Mouse (Mus musculus): ENCODE measurements at regions not wholly inside any gene's neighbourhood (a gene's known extent, or its start where the extent isn't known, plus 50 kb on each side); places are given as distances from the start of the nearest gene placed in this dataset.

DNA sequence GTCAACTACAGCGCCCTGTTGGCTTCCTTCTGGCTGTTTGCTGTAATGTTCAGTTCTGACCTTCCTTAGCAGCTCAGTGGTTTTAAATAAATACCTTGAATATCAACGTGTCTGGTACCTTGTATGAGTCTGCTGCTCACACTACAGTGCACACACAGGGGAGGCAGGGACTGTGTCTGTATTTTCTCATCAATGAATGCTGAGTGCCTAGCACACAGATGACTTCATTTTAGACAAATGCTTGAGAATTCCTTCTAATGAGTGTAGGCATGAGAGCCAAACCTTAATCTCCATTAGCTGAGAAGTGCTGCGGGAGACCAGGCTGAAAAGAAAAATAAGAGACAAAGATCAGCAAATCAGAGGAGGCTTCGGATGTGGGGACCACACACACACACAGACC lies 162.0 kb upstream of the Hmga2 start:
- Histone ChIP-seq H3K9me3 (replicated peaks; ENCODE audit: low read length) (peaks cover 72% of the 10 kb centered on the region), H3K9ac (ENCODE audit: insufficient read depth, low read depth) (no peak overlapping the region), H3K27me3 (replicated peaks) (no peaks in the 10 kb centered on the region), H3K27ac (ENCODE audit: insufficient read depth, low read depth) (no peak overlapping the region), H3K4me2 (ENCODE audit: insufficient read depth, low read depth, poor library complexity, severe bottlenecking) (no peak overlapping the region), H3K4me3 (replicated peaks in 1 of 3; ENCODE audit: low read depth in 2 of 3, low read length in 2 of 3, poor library complexity in 1 of 3) (no peak overlapping the region), H3K4me1 (ENCODE audit: control insufficient read depth in 1 of 2, insufficient read depth in 2 of 2) (no peaks in the 10 kb centered on the region), H3K79me2 (replicated peaks; ENCODE audit: control insufficient read depth, extremely low read depth, insufficient read depth, poor library complexity, severe bottlenecking) (no peaks in the 10 kb centered on the region), H3K36me3 (replicated peaks in 1 of 2; ENCODE audit: control insufficient read depth in 1 of 2, insufficient read depth in 1 of 2, low read length in 1 of 2) (no peaks in the 10 kb centered on the region)
- in situ Hi-C loops (cut with MboI; ENCODE audit: low pct_ligation_motif_present, low pct_unique_long_range_greater_than_20kb, low sequenced_read_pairs) (no loop called here), dilution Hi-C loops (cut with MboI; ENCODE audit: extremely low pct_ligation_motif_present, extremely low pct_unique_long_range_greater_than_20kb, low sequenced_read_pairs) (no loop called here)
- TF ChIP-seq PAX5 (IDR thresholded peaks at IDR 0.05; ENCODE audit: low read length) (no peak), POLR2AphosphoS2 (IDR thresholded peaks at IDR 0.05; ENCODE audit: low read depth, low read length) (no peak), ZC3H11A (IDR thresholded peaks at IDR 0.05; ENCODE audit: low read depth, low read length) (no peak), USF1 (IDR thresholded peaks at IDR 0.05; ENCODE audit: low read depth, low read length) (no peak), EP300 (IDR thresholded peaks at IDR 0.05; ENCODE audit: low read length) (no peak), TBP (conservative IDR thresholded peaks at IDR 0.05; ENCODE audit: low read depth, low read length) (no peak), IRF4 (IDR thresholded peaks at IDR 0.05; ENCODE audit: low read depth, low read length) (no peak), SMC3 (IDR thresholded peaks at IDR 0.05; ENCODE audit: low read depth, low read length) (no peak), MEF2A (IDR thresholded peaks at IDR 0.05; ENCODE audit: borderline replicate concordance, low read depth, low read length) (no peak), JUN (IDR thresholded peaks at IDR 0.05; ENCODE audit: insufficient read depth, low read depth, low read length) (no peak), TCF12 (IDR thresholded peaks at IDR 0.05; ENCODE audit: low read depth, low read length) (no peak), MXI1 (IDR thresholded peaks at IDR 0.05; ENCODE audit: low read depth, low read length) (no peak)
- DNase-seq (ENCODE audit: extremely low read depth), result no peak

GRCm38 (mm10) chr10:120635818-120636543 lies 159.7 kb upstream of the Hmga2 start:
- no peak overlapping the region for H3K27ac ChIP-seq (ENCODE audit: insufficient read depth, low read depth)
- dilution Hi-C loops (cut with MboI; ENCODE audit: extremely low pct_ligation_motif_present, extremely low pct_unique_long_range_greater_than_20kb, low sequenced_read_pairs), result no loop called here
- no peak for DNase-seq (ENCODE audit: extremely low read depth)

More at GRCm38 (mm10) chr10:120635818-120636543, 159.7 kb upstream of the Hmga2 start:
- Histone ChIP-seq H3K4me2 (ENCODE audit: insufficient read depth, low read depth, poor library complexity, severe bottlenecking) (no peak overlapping the region), H3K4me1 (ENCODE audit: control insufficient read depth in 1 of 2, insufficient read depth in 2 of 2) (no peaks in the 10 kb centered on the region), H3K27me3 (replicated peaks) (no peaks in the 10 kb centered on the region), H3K79me2 (replicated peaks; ENCODE audit: control insufficient read depth, extremely low read depth, insufficient read depth, poor library complexity, severe bottlenecking) (no peaks in the 10 kb centered on the region), H3K4me3 (replicated peaks in 1 of 3; ENCODE audit: low read depth in 2 of 3, low read length in 2 of 3, poor library complexity in 1 of 3) (no peak overlapping the region), H3K36me3 (replicated peaks in 1 of 2; ENCODE audit: control insufficient read depth in 1 of 2, insufficient read depth in 1 of 2, low read length in 1 of 2) (no peaks in the 10 kb centered on the region), H3K9me3 (replicated peaks; ENCODE audit: low read length) (peaks cover 68% of the 10 kb centered on the region), H3K9ac (ENCODE audit: insufficient read depth, low read depth) (no peak overlapping the region)
- TF ChIP-seq ZKSCAN1 (IDR thresholded peaks at IDR 0.05; ENCODE audit: borderline replicate concordance, low read depth, low read length) (no peak), MAX (IDR thresholded peaks at IDR 0.05; ENCODE audit: low read length) (no peak), IRF4 (IDR thresholded peaks at IDR 0.05; ENCODE audit: low read depth, low read length) (no peak), PAX5 (IDR thresholded peaks at IDR 0.05; ENCODE audit: low read length) (no peak), KAT2A (IDR thresholded peaks at IDR 0.05; ENCODE audit: insufficient replicate concordance, low read length) (no peak), CHD1 (IDR thresholded peaks at IDR 0.05; ENCODE audit: low read depth, low read length) (no peak), CTCF (conservative IDR thresholded peaks at IDR 0.05 in 1 of 2, IDR thresholded peaks at IDR 0.05 in 1 of 2; ENCODE audit: low read depth in 2 of 2, low read length in 2 of 2) (no peak), USF1 (IDR thresholded peaks at IDR 0.05; ENCODE audit: low read depth, low read length) (no peak), NELFE (IDR thresholded peaks at IDR 0.05; ENCODE audit: low read depth, low read length) (no peak), MXI1 (IDR thresholded peaks at IDR 0.05; ENCODE audit: low read depth, low read length) (no peak), GABPA (IDR thresholded peaks at IDR 0.05; ENCODE audit: insufficient replicate concordance, low read depth, low read length) (no peak), MYC (IDR thresholded peaks at IDR 0.05; ENCODE audit: low read depth, low read length) (no peak), MEF2A (IDR thresholded peaks at IDR 0.05; ENCODE audit: borderline replicate concordance, low read depth, low read length) (no peak), MAFK (IDR thresholded peaks at IDR 0.05; ENCODE audit: insufficient replicate concordance, low read length) (no peak), JUND (conservative IDR thresholded peaks at IDR 0.05; ENCODE audit: low read depth, low read length) (no peak), CHD2 (IDR thresholded peaks at IDR 0.05; ENCODE audit: low read length) (no peak)
- in situ Hi-C loops (cut with MboI; ENCODE audit: low pct_ligation_motif_present, low pct_unique_long_range_greater_than_20kb, low sequenced_read_pairs), result no loop called here

All from CH12.LX (cell line).